Mouse (Mus musculus): ENCODE results near the gene Erlec1. TPM values are rescaled to one million over a fixed set of nuclear protein-coding genes. Genes with fewer than 3 reads are reported as not detected.

The Erlec1 gene
- polyA plus RNA-seq, 1 experiment: 22.0 TPM

DNA sequence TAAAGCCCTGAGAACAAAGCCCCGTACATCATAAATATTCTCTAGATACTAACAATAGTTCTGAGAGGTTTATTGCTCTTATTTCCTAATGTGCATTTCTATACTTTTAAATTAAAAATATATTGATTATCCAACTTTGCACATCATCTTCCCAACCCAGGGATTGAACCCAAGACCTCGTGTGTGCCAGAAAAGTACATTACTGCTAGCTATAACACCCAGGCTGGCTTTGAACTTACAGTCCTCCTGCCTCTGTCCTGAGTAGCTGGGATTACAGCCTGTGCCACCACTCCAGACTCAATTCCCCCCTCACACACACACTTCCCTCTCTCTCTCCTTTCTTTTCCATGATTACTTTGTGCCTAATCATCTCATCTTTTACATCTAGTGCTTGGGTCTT, 66.0 kb downstream of the Erlec1 start:
- Histone ChIP-seq H3K4me3 (replicated peaks; ENCODE audit: extremely low read depth, low read depth, low read length) (no peak overlapping the region), H3K4me1 (ENCODE audit: control insufficient read depth, insufficient read depth, low read length) (no peaks in the 10 kb centered on the region; the same call in 1 of the 2 replicates)
- no peak for DNase-seq
- WGBS: 84% methylated on average over 2 of the region's 2 CpGs
- no peak for TF ChIP-seq CTCF (IDR thresholded peaks at IDR 0.05; ENCODE audit: insufficient read depth, low read length)
- no peak for TF ChIP-seq POLR2A (IDR thresholded peaks at IDR 0.05; ENCODE audit: borderline replicate concordance, extremely low read depth, low read depth, low read length)

GRCm38 (mm10) chr11:30885171-30885871, 68.8 kb downstream of the Erlec1 start, which contains the start of the genes Gpr75 and Asb3:
TSS of gene Gpr75 (plus strand) at chr11:30885358.
TSS of gene Asb3 (plus strand) at chr11:30885416.
- DNase-seq: peak; percentile 40
- H3K4me1 ChIP-seq (ENCODE audit: control insufficient read depth, insufficient read depth, low read length): no peaks in the 10 kb centered on the region; the same call in 1 of the 2 replicates
- 6% methylated on average over 41 of the region's 41 CpGs for WGBS
- TF ChIP-seq POLR2A (IDR thresholded peaks at IDR 0.05; ENCODE audit: borderline replicate concordance, extremely low read depth, low read depth, low read length): no peak
- no peak for TF ChIP-seq CTCF (IDR thresholded peaks at IDR 0.05; ENCODE audit: insufficient read depth, low read length)
- H3K4me3 ChIP-seq (replicated peaks; ENCODE audit: extremely low read depth, low read depth, low read length): peak within 1 kb of the TSS; percentile 34

Other genes with a start within 250 kb of the Erlec1 start
- 5.4 and 11.1 TPM in 2 replicates for gene Psme4, start 182.6 kb downstream of the Erlec1 start, polyA plus RNA-seq (2012; rRNA removed)
- gene Gpr75, start 69.0 kb downstream of the Erlec1 start, polyA plus RNA-seq (2012; rRNA removed): 0.05 and 0.07 TPM in 2 replicates
- 1.5 and 2.7 TPM in 2 replicates for gene Asb3, start 68.9 kb downstream of the Erlec1 start, polyA plus RNA-seq (2012; rRNA removed)
- 1.6 and 1.8 TPM in 2 replicates for gene Chac2, start 32.0 kb upstream of the Erlec1 start, polyA plus RNA-seq (2012; rRNA removed)
- gene Gm17332, start 228.1 kb upstream of the Erlec1 start, polyA plus RNA-seq (2012; rRNA removed): not detected in 2 replicates

Data from lung, adult 2 months (tissue).